Mouse (Mus musculus): ENCODE results near the gene Trim24. TPM values are rescaled to one million over a fixed set of nuclear protein-coding genes. Genes with fewer than 3 reads are reported as not detected.
"Not testable (repeated sequence)": the region's sequence is repeated elsewhere in the genome, so short reads cannot be mapped to it uniquely, and the experiment has no call there.

Gene Trim24
- 14.1 and 15.1 TPM in 2 replicates for polyA plus RNA-seq (2014; fragmentation: Nextera tagmentation; extraction: Ambion mirVana)

- WGBS, result under 1% methylated on average over 79 of the region's 89 CpGs
- ATAC-seq (replicated peaks; ENCODE audit: low FRiP score) (peak; percentile 96), DNase-seq (ENCODE audit: low spot score) (peak; percentile 93)
- H3K9me3 ChIP-seq (ENCODE audit: control insufficient read depth, low read length), result peaks cover 27% of the 10 kb centered on the region
- no peaks in the 10 kb centered on the region for H3K4me1 ChIP-seq (replicated peaks; ENCODE audit: control insufficient read depth, insufficient read depth, low read length)
- H3K4me3 ChIP-seq (ENCODE audit: low read depth, low read length), result peak within 1 kb of the TSS; percentile 90
- H3K4me2 ChIP-seq, result peak within 1 kb of the TSS; percentile 70
- peaks cover 15% of the 10 kb centered on the region for H3K36me3 ChIP-seq (ENCODE audit: control insufficient read depth, insufficient read depth, low read length)
- peak within 1 kb of the TSS; percentile 89 for H3K27ac ChIP-seq (ENCODE audit: low read depth, low read length)
- no peaks in the 10 kb centered on the region for H3K27me3 ChIP-seq (replicated peaks; ENCODE audit: control insufficient read depth, insufficient read depth, low read length)
- H3K9ac ChIP-seq (ENCODE audit: low read depth, low read length), result peak within 1 kb of the TSS; percentile 81
Observed at GRCm38 (mm10) chr6:37870245-37871136, at the start of gene Trim24. Gene Trim24, plus strand, starts transcription at chr6:37870811.

GRCm38 (mm10) chr6:37821531-37822051 is 49.0 kb upstream of the Trim24 start:
- no peak overlapping the region for H3K27ac ChIP-seq (ENCODE audit: low read depth, low read length)
- no peaks in the 10 kb centered on the region for H3K27me3 ChIP-seq (replicated peaks; ENCODE audit: control insufficient read depth, insufficient read depth, low read length)
- no peak overlapping the region for H3K4me2 ChIP-seq
- H3K36me3 ChIP-seq (ENCODE audit: control insufficient read depth, insufficient read depth, low read length), result no peaks in the 10 kb centered on the region
- DNase-seq (ENCODE audit: low spot score) (no peak), ATAC-seq (replicated peaks; ENCODE audit: low FRiP score) (no peak)
- no peaks in the 10 kb centered on the region for H3K9me3 ChIP-seq (ENCODE audit: control insufficient read depth, low read length)
- WGBS, result 72% methylated on average over 6 of the region's 6 CpGs
- H3K9ac ChIP-seq (ENCODE audit: low read depth, low read length), result no peak overlapping the region
- no peak overlapping the region for H3K4me3 ChIP-seq (ENCODE audit: low read depth, low read length)
- no peaks in the 10 kb centered on the region for H3K4me1 ChIP-seq (replicated peaks; ENCODE audit: control insufficient read depth, insufficient read depth, low read length)

- no peak for DNase-seq (ENCODE audit: low spot score)
- H3K9ac ChIP-seq (ENCODE audit: low read depth, low read length), result no peak overlapping the region
- no peak overlapping the region for H3K27ac ChIP-seq (ENCODE audit: low read depth, low read length)
- no peak overlapping the region for H3K4me3 ChIP-seq (ENCODE audit: low read depth, low read length)
- ATAC-seq (replicated peaks; ENCODE audit: low FRiP score), result no peak
- H3K36me3 ChIP-seq (ENCODE audit: control insufficient read depth, insufficient read depth, low read length), result no peaks in the 10 kb centered on the region
- H3K4me1 ChIP-seq (replicated peaks; ENCODE audit: control insufficient read depth, insufficient read depth, low read length), result no peaks in the 10 kb centered on the region
- H3K27me3 ChIP-seq (replicated peaks; ENCODE audit: control insufficient read depth, insufficient read depth, low read length), result no peaks in the 10 kb centered on the region
- no peaks in the 10 kb centered on the region for H3K9me3 ChIP-seq (ENCODE audit: control insufficient read depth, low read length)
- WGBS, result 85% methylated on average over 2 of the region's 2 CpGs
- no peak overlapping the region for H3K4me2 ChIP-seq
Observed at GRCm38 (mm10) chr6:37822390-37822789, 48.2 kb upstream of the Trim24 start.

- 65% methylated on average over 4 of the region's 4 CpGs for WGBS
- no peak overlapping the region for H3K27ac ChIP-seq (ENCODE audit: low read depth, low read length)
- no peak overlapping the region for H3K4me2 ChIP-seq
- no peak overlapping the region for H3K4me3 ChIP-seq (ENCODE audit: low read depth, low read length)
- H3K36me3 ChIP-seq (ENCODE audit: control insufficient read depth, insufficient read depth, low read length), result no peaks in the 10 kb centered on the region
- H3K9me3 ChIP-seq (ENCODE audit: control insufficient read depth, low read length), result no peaks in the 10 kb centered on the region
- DNase-seq (ENCODE audit: low spot score) (no peak), ATAC-seq (replicated peaks; ENCODE audit: low FRiP score) (no peak)
- H3K9ac ChIP-seq (ENCODE audit: low read depth, low read length), result no peak overlapping the region
- no peaks in the 10 kb centered on the region for H3K27me3 ChIP-seq (replicated peaks; ENCODE audit: control insufficient read depth, insufficient read depth, low read length)
- H3K4me1 ChIP-seq (replicated peaks; ENCODE audit: control insufficient read depth, insufficient read depth, low read length), result no peaks in the 10 kb centered on the region
Observed at GRCm38 (mm10) chr6:37823731-37824130, 46.9 kb upstream of the Trim24 start.

- not testable (repeated sequence) for H3K27me3 ChIP-seq (replicated peaks; ENCODE audit: control insufficient read depth, insufficient read depth, low read length); H3K27ac ChIP-seq (ENCODE audit: low read depth, low read length); H3K9me3 ChIP-seq (ENCODE audit: control insufficient read depth, low read length); H3K4me1 ChIP-seq (replicated peaks; ENCODE audit: control insufficient read depth, insufficient read depth, low read length); H3K4me2 ChIP-seq; H3K9ac ChIP-seq (ENCODE audit: low read depth, low read length); H3K36me3 ChIP-seq (ENCODE audit: control insufficient read depth, insufficient read depth, low read length); H3K4me3 ChIP-seq (ENCODE audit: low read depth, low read length); DNase-seq (ENCODE audit: low spot score); ATAC-seq (replicated peaks; ENCODE audit: low FRiP score)
- 85% methylated on average over 7 of the region's 7 CpGs for WGBS
Observed at GRCm38 (mm10) chr6:37825331-37826115, 45.1 kb upstream of the Trim24 start.

- no peak overlapping the region for H3K4me3 ChIP-seq (ENCODE audit: low read depth, low read length)
- no peak for ATAC-seq (replicated peaks; ENCODE audit: low FRiP score)
- DNase-seq (ENCODE audit: low spot score), result no peak
- H3K27ac ChIP-seq (ENCODE audit: low read depth, low read length), result no peak overlapping the region
- no peaks in the 10 kb centered on the region for H3K27me3 ChIP-seq (replicated peaks; ENCODE audit: control insufficient read depth, insufficient read depth, low read length)
- H3K36me3 ChIP-seq (ENCODE audit: control insufficient read depth, insufficient read depth, low read length), result no peaks in the 10 kb centered on the region
- 84% methylated on average over 3 of the region's 3 CpGs for WGBS
- 0 out of 2 replicates have a peak, but pooled peaks cover 3% of the 10 kb centered on the region for H3K9me3 ChIP-seq (ENCODE audit: control insufficient read depth, low read length)
- H3K4me1 ChIP-seq (replicated peaks; ENCODE audit: control insufficient read depth, insufficient read depth, low read length), result no peaks in the 10 kb centered on the region
- H3K9ac ChIP-seq (ENCODE audit: low read depth, low read length), result no peak overlapping the region
- H3K4me2 ChIP-seq, result no peak overlapping the region
Observed at GRCm38 (mm10) chr6:37828955-37829354, 41.7 kb upstream of the Trim24 start.

GRCm38 (mm10) chr6:37829631-37830030 is 41.0 kb upstream of the Trim24 start:
- Histone ChIP-seq H3K27ac (ENCODE audit: low read depth, low read length) (no peak overlapping the region), H3K9ac (ENCODE audit: low read depth, low read length) (no peak overlapping the region), H3K36me3 (ENCODE audit: control insufficient read depth, insufficient read depth, low read length) (no peaks in the 10 kb centered on the region), H3K9me3 (ENCODE audit: control insufficient read depth, low read length) (0 out of 2 replicates have a peak, but pooled peaks cover 3% of the 10 kb centered on the region), H3K4me3 (ENCODE audit: low read depth, low read length) (no peak overlapping the region), H3K4me2 (no peak overlapping the region), H3K27me3 (replicated peaks; ENCODE audit: control insufficient read depth, insufficient read depth, low read length) (no peaks in the 10 kb centered on the region), H3K4me1 (replicated peaks; ENCODE audit: control insufficient read depth, insufficient read depth, low read length) (no peaks in the 10 kb centered on the region)
- DNase-seq (ENCODE audit: low spot score), result no peak
- no peak for ATAC-seq (replicated peaks; ENCODE audit: low FRiP score)

GRCm38 (mm10) chr6:37833691-37834090 is 36.9 kb upstream of the Trim24 start:
- Histone ChIP-seq H3K4me3 (ENCODE audit: low read depth, low read length) (no peak overlapping the region), H3K27me3 (replicated peaks; ENCODE audit: control insufficient read depth, insufficient read depth, low read length) (no peaks in the 10 kb centered on the region), H3K9me3 (ENCODE audit: control insufficient read depth, low read length) (0 out of 2 replicates have a peak, but pooled peaks cover 3% of the 10 kb centered on the region), H3K27ac (ENCODE audit: low read depth, low read length) (no peak overlapping the region), H3K36me3 (ENCODE audit: control insufficient read depth, insufficient read depth, low read length) (no peaks in the 10 kb centered on the region), H3K4me2 (no peak overlapping the region), H3K9ac (ENCODE audit: low read depth, low read length) (no peak overlapping the region), H3K4me1 (replicated peaks; ENCODE audit: control insufficient read depth, insufficient read depth, low read length) (no peaks in the 10 kb centered on the region)
- ATAC-seq (replicated peaks; ENCODE audit: low FRiP score) (no peak), DNase-seq (ENCODE audit: low spot score) (no peak)
- WGBS, result 94% methylated on average over 1 of the region's 1 CpGs

Data from liver, embryonic 11.5 days (tissue).